Comparison of ENCODE assay signal across 8 mouse cellular contexts in the genomic region with DNA sequence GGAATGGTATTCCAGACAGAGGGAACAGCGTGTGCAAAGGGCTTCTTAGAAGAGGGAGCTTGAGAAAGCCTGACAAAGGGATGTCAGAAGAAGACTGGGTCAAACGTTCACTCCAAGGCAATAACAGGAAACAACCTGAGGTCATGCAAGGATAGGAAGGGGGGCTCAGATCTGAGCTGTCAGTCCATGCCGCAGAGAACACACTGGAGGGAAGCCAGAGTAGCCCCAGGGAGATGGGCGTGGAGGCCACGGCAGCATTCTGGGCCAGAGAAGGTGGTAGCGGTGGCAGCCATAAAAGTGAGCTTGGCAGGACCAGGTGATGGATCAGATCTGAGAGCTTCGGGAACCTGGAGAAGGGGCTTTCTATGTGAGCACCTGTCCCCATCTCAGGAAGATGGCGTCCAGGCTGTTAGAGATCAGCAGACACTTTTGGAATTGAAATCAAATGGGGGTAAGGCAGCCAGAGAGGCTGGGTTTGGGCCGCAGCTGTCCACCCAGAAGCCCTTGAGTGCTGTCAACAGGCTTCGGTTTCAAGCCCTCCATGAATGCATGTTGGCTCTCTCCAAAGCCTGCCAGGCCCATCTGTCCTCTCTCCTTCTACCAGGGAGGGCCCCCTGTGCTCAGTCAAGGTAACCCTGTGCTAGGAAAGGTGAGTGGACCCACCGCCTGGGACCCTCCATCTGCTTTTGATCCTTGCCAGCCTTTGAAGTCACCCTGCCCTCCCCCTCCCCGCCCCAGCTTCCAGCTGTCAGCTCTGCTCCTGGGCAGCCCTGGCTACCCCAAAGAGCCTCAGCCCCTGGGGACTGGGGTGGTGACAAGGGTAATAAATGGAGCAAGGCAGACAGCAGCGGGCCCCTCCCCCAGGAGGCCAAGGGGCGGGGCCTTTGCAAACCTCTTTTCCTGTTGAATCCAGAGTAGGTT. TPM values are rescaled to one million over a fixed set of nuclear protein-coding genes. Genes with fewer than 3 reads are reported as not detected.
DNase-seq lines count a peak whose midpoint lies in the region; ATAC-seq lines count a peak whose summit lies in the region.

No protein-coding gene starts in this region.

- H3K27ac ChIP-seq in forebrain, embryonic 13.5 days: no peak overlapping the region; the same call in 1 of the 2 replicates

- no peaks in the 10 kb centered on the region for H3K9me3 ChIP-seq in forebrain, embryonic 13.5 days (replicated peaks)

- H3K27me3 ChIP-seq in forebrain, embryonic 13.5 days: no peaks in the 10 kb centered on the region

- ATAC-seq in forebrain, embryonic 13.5 days: peak; percentile 41; the same call in 1 of the 2 replicates

- H3K9ac ChIP-seq in forebrain, embryonic 13.5 days: no peak overlapping the region

- H3K36me3 ChIP-seq in forebrain, embryonic 13.5 days (ENCODE audit: poor library complexity, severe bottlenecking): no peaks in the 10 kb centered on the region

- no peak overlapping the region for H3K4me3 ChIP-seq in forebrain, embryonic 13.5 days

- DNase-seq in adrenal gland, adult (ENCODE audit: inconsistent age in 2 of 2, low spot score in 1 of 2): peak; percentile 29 to 74
- DNase-seq in adrenal gland, adult 8-10 months: no peak
- DNase-seq in heart, postnatal 4 days: peak; percentile 62
- peak; percentile 69 to 83 for DNase-seq in kidney, postnatal 4 days
- DNase-seq in neural tube, embryonic 10.5 days (ENCODE audit: extremely low spot score, low spot score): peak; percentile 81
- no peak for DNase-seq in left cerebral cortex, postnatal 25 days (ENCODE audit: low spot score in 2 of 2)
- no peak for DNase-seq in urinary bladder, postnatal 25 days (ENCODE audit: low spot score)

- intact Hi-C loops in left cerebral cortex, postnatal 25 days (cut with DNase I): no loop called here

- H3K4me2 ChIP-seq in forebrain, embryonic 13.5 days: no peak overlapping the region

- 48% methylated on average over 14 of the region's 14 CpGs for WGBS in forebrain, embryonic 13.5 days

- peaks cover 26% of the 10 kb centered on the region for H3K4me1 ChIP-seq in forebrain, embryonic 13.5 days

RNA-seq across cellular contexts. Expression of a gene that starts 58.4 kb away (rescaled TPM):
- 1 to 10 TPM; 2.1 to 5.0 (median 3.9) TPM for total RNA-seq in adrenal gland, adult 8-10 months (2022)
- polyA plus RNA-seq in forebrain, embryonic 13.5 days (2015; fragmentation: Nextera tagmentation; extraction: Ambion mirVana): 2.5 and 4.3 TPM in 2 replicates
- total RNA-seq in heart, postnatal 4 days (2021): 1 to 10 TPM; 1.5 to 2.7 TPM
- total RNA-seq in left cerebral cortex, postnatal 25 days (2021): 1 to 10 TPM; 3.5 to 3.6 TPM

Comparison
In these comparisons a context has a peak if more than half of its experiments do, and no peak if none do; other contexts are left out.
1. DNase-seq: peak in adrenal gland, adult (2 of 2), heart, postnatal 4 days (single experiment), kidney, postnatal 4 days (2 of 2) and neural tube, embryonic 10.5 days (single experiment); none in adrenal gland, adult 8-10 months (single experiment), left cerebral cortex, postnatal 25 days (0 of 2) and urinary bladder, postnatal 25 days (single experiment).